8 mouse cellular contexts compared by ENCODE assay signal in the genomic region with DNA sequence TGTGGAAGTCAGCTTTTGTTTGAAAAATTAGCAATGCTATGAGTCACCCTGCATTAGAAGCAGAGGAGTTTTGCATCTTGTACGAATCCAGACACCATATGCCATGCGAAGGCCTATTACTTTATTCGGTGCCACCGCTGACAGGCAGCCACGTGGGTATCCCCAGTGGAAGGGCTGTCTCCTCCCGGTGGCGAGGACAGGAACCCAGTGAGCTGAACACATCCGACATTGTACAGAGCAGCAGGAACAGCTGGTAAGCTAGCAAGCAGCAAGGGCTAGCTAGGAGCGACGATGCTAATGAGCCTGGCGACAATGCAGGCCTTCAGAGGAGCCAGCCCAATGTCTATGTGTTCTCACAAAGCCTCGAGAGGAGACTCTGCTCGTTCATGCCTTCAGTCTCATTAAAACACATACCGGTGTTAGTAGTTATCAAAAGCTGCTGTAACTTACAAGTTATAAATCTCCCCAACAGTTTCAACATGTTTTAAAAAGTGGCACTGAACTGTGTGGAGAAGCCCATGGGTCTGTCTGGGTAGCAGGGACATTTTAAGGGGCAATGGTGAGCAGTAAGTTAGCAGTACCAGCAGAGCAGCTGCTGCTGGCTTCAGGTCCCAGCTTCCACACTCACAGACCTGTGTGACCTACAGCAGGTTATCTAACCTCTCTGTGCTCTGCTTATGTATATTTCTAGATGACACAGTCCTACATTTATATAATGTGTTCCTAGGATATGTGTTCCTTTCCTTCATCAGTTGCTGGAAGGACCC.
DNase-seq lines count a peak whose midpoint lies in the region; ATAC-seq lines count a peak whose summit lies in the region.

No protein-coding gene starts in this region.

- H3K4me1 ChIP-seq in liver, embryonic 12.5 days, result peaks cover 5% of the 10 kb centered on the region; the same call in 1 of the 2 replicates
- H3K4me1 ChIP-seq in hindbrain, embryonic 15.5 days (replicated peaks), result peaks cover 22% of the 10 kb centered on the region
- 0 out of 2 replicates have a peak, but pooled peaks cover 3% of the 10 kb centered on the region for H3K4me1 ChIP-seq in limb, embryonic 11.5 days (ENCODE audit: control insufficient read depth, insufficient read depth, low read length)

- H3K4me3 ChIP-seq in liver, embryonic 12.5 days, result no peak overlapping the region
- no peak overlapping the region for H3K4me3 ChIP-seq in hindbrain, embryonic 15.5 days
- no peak overlapping the region for H3K4me3 ChIP-seq in limb, embryonic 11.5 days (ENCODE audit: low read depth, low read length)

- 70% methylated on average over 14 of the region's 14 CpGs for WGBS in liver, embryonic 12.5 days (ENCODE audit: insufficient replicate concordance)
- WGBS in hindbrain, embryonic 15.5 days, result 11% methylated on average over 14 of the region's 14 CpGs
- 41% methylated on average over 14 of the region's 14 CpGs for WGBS in limb, embryonic 11.5 days

- no peaks in the 10 kb centered on the region for H3K9me3 ChIP-seq in liver, embryonic 12.5 days (replicated peaks)
- no peaks in the 10 kb centered on the region for H3K9me3 ChIP-seq in hindbrain, embryonic 15.5 days
- H3K9me3 ChIP-seq in limb, embryonic 11.5 days (ENCODE audit: control insufficient read depth, low read length), result no peaks in the 10 kb centered on the region

- no peaks in the 10 kb centered on the region for H3K36me3 ChIP-seq in liver, embryonic 12.5 days
- no peaks in the 10 kb centered on the region for H3K36me3 ChIP-seq in hindbrain, embryonic 15.5 days
- no peaks in the 10 kb centered on the region for H3K36me3 ChIP-seq in limb, embryonic 11.5 days (ENCODE audit: control insufficient read depth, insufficient read depth, low read length)

- no peaks in the 10 kb centered on the region for H3K27me3 ChIP-seq in liver, embryonic 12.5 days (replicated peaks)
- no peaks in the 10 kb centered on the region for H3K27me3 ChIP-seq in hindbrain, embryonic 15.5 days
- no peaks in the 10 kb centered on the region for H3K27me3 ChIP-seq in limb, embryonic 11.5 days (ENCODE audit: control insufficient read depth, insufficient read depth, low read length)

- DNase-seq in liver, result peak; percentile 5
- DNase-seq in limb, embryonic 11.5 days (ENCODE audit: low spot score), result peak; percentile 41
- peak; percentile 41 for DNase-seq in right cerebral cortex, postnatal 14 days
- no peak for DNase-seq in spleen, postnatal 36 days (ENCODE audit: low spot score in 2 of 2)
- no peak for DNase-seq in kidney, adult 11 months
- no peak for DNase-seq in heart, adult 9 months (ENCODE audit: low spot score in 2 of 2)

- no peak overlapping the region for H3K4me2 ChIP-seq in liver, embryonic 12.5 days
- H3K4me2 ChIP-seq in hindbrain, embryonic 15.5 days, result no peak overlapping the region
- H3K4me2 ChIP-seq in limb, embryonic 11.5 days (ENCODE audit: low read depth, severe bottlenecking), result no peak overlapping the region

- no peak overlapping the region for H3K9ac ChIP-seq in liver, embryonic 12.5 days
- no peak overlapping the region for H3K9ac ChIP-seq in hindbrain, embryonic 15.5 days
- no peak overlapping the region for H3K9ac ChIP-seq in limb, embryonic 11.5 days (ENCODE audit: low read length)

- H3K27ac ChIP-seq in liver, embryonic 12.5 days, result no peak overlapping the region
- peak overlapping the region; percentile 71 for H3K27ac ChIP-seq in hindbrain, embryonic 15.5 days (replicated peaks)
- no peak overlapping the region for H3K27ac ChIP-seq in limb, embryonic 11.5 days (replicated peaks; ENCODE audit: low read depth, low read length)

- ATAC-seq in liver, embryonic 12.5 days, result no peak
- peak; percentile 89 for ATAC-seq in hindbrain, embryonic 15.5 days (ENCODE audit: low FRiP score, low read depth)
- no peak for ATAC-seq in limb, embryonic 11.5 days (ENCODE audit: insufficient number of reproducible peaks, low FRiP score, low TSS enrichment, low read depth)

Comparison
In these comparisons a context has a peak if more than half of its experiments do, and no peak if none do; other contexts are left out.
1. DNase-seq: peak in liver (single experiment), limb, embryonic 11.5 days (single experiment) and right cerebral cortex, postnatal 14 days (single experiment); none in spleen, postnatal 36 days (0 of 2), kidney, adult 11 months (single experiment) and heart, adult 9 months (0 of 2).